Mouse (Mus musculus) midbrain, embryonic 14.5 days (tissue): ENCODE results near the gene Cnot10. TPM values are rescaled to one million over a fixed set of nuclear protein-coding genes. Genes with fewer than 3 reads are reported as not detected.

Experiments used
- ATAC-seq: fragments of 200-750 bp; cut with Nextera tagmentation; 2 replicates; pipeline ENCODE4 v1.8.0; 2017; ENCODE audit warnings: moderate number of reproducible peaks, moderate library complexity; ENCODE audit not compliant: low FRiP score, low TSS enrichment
- DNase-seq: peaks from one replicate; pipeline ENCODE4 v3.0.0-alpha.2; 2015
- H3K27ac ChIP-seq: fragments of 300-500 bp; sonication (generic); replicated peaks from 2 replicates; pipeline ENCODE4 v1.5.1; 2014; ENCODE audit warnings: mild to moderate bottlenecking, low read depth, low read length, moderate library complexity
- H3K27me3 ChIP-seq: fragments of 300-500 bp; sonication (generic); 2 replicates; pipeline ENCODE4 v1.6.1; 2014; ENCODE audit warnings: low read length, control low read depth, mixed read lengths; ENCODE audit not compliant: control insufficient read depth, insufficient read depth
- H3K36me3 ChIP-seq: fragments of 300-500 bp; sonication (generic); 2 replicates; pipeline ENCODE4 v1.6.1; 2014; ENCODE audit warnings: low read length, control low read depth; ENCODE audit not compliant: control insufficient read depth, insufficient read depth
- H3K4me1 ChIP-seq: fragments of 300-500 bp; sonication (generic); 2 replicates; pipeline ENCODE4 v1.6.1; 2014; ENCODE audit warnings: mild to moderate bottlenecking, antibody characterized with exemption, low read length, control low read depth; ENCODE audit not compliant: control insufficient read depth, insufficient read depth
- H3K4me2 ChIP-seq: fragments of 300-500 bp; sonication (generic); 2 replicates; pipeline ENCODE4 v1.6.1; 2014; ENCODE audit warnings: mild to moderate bottlenecking, low read length, moderate library complexity
- H3K4me3 ChIP-seq: fragments of 300-500 bp; sonication (generic); replicated peaks from 2 replicates; pipeline ENCODE4 v1.5.1; 2014; ENCODE audit warnings: low read depth, low read length
- H3K9ac ChIP-seq: fragments of 300-500 bp; sonication (generic); replicated peaks from 2 replicates; pipeline ENCODE4 v1.6.1; 2014; ENCODE audit warnings: mild to moderate bottlenecking, low read length, moderate library complexity
- H3K9me3 ChIP-seq: fragments of 300-500 bp; sonication (generic); 2 replicates; pipeline ENCODE4 v1.6.1; 2016; ENCODE audit warnings: low read length, control low read depth, mixed read lengths; ENCODE audit not compliant: control insufficient read depth
- WGBS: fragments of 180-500 bp; shearing (Covaris S2); extraction: QIAGEN DNeasy Blood & Tissue Kit; methylation state at CpG from one replicate; pipeline ENCODE4 v1.1.7; 2014; 5-methylcytosine and 5-hydroxymethylcytosine counted together
- polyA plus RNA-seq: library from polyadenylated mRNA; unstranded; fragments of >200 nt; fragmentation: Nextera tagmentation; extraction: Ambion mirVana; gene quantifications from 2 replicates; pipeline ENCODE4 v1.2.1, GENCODE M21; 2014

Gene Cnot10
- polyA plus RNA-seq, 1 experiment from 2014 or later, result 56.7 TPM

DNA sequence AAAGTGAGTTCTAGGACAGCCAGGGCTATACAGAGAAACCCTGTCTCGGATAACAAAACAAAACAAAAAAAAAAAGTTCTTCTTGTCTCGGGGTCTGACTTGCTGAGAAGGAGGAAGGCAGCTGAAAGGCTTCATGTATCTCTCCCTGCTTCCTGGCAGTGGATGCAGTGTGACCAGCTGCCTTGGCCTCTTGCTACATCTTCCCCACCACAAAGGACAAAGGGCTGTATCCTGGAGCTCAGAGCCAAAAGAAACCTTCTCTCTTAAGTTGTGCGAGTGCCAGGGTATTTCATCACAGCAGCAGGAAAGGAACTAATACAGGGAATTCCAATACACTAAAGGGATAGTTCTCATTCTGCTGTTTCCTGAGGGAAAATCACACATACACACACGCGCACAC lies 38.6 kb upstream of the Cnot10 start:
- Histone ChIP-seq H3K4me1 (no peaks in the 10 kb centered on the region), H3K27ac (no peak overlapping the region), H3K4me3 (no peak overlapping the region), H3K9me3 (no peaks in the 10 kb centered on the region), H3K9ac (no peak overlapping the region), H3K27me3 (no peaks in the 10 kb centered on the region), H3K4me2 (no peak overlapping the region), H3K36me3 (no peaks in the 10 kb centered on the region)
- DNase-seq (no peak), ATAC-seq (no peak)
- WGBS, result 85% methylated on average over 5 of the region's 5 CpGs

DNA sequence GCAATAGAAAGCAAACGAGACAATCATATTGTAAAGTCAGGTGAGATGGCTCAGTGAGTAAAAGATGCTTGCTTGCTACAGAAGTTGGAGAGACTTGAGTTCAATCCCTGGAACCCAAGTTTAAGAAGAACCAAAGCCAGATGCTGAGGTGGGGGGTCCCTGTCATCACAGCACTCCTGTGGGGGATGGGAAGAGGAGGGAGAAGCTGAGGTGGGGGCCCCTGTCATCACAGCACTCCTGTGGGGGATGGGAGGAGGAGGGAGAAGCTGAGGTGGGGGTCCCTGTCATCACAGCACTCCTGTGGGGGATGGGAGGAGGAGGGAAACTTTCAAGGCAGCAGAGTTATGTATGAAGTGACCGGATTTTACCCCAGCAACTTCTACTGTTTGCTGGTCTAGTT lies 33.6 kb upstream of the Cnot10 start:
- peak overlapping the region; percentile 58 for H3K4me2 ChIP-seq

DNA sequence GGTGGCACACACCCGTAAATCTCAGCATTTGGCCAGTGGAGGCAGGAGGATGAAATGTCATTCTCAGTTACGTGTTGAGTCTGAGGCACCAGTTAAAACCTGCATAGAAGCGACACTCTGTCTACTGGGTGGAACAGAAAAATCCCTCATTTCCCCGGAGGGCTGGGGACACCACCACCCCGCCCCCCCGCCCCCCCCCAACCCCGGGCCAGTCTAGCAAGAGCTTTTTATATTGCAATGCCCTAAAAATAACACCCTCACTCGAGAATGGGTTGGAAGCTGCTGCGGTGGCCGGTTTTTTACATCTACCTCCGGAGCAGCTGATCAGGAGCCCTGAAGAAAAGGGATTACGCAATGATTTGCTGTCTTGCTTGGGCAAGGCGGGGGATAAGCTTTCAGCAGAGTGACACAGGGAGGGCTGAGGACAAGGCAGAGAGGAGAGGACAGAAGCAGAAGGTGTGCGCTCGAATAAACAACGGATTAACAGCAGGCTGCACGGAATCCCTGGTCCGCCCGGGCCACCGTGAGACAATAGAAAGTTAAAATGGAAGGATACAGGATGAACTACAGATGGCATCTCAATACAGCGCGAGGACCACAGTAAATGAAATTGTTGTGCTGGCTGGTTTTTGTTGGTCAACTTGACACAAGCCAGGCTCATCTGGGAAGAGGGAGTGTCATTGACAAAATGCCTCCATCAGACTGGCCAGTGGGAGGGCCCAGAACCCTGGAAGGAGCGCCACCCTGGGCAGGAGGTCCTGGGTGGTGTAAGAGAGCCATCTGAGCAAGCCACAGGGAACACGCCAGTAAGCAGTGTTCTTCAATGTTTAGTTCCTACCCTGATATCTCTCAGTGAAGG lies 32.9 kb upstream of the Cnot10 start:
- Histone ChIP-seq H3K4me3 (peak overlapping the region; percentile 35), H3K27ac (peak overlapping the region; percentile 88), H3K36me3 (no peaks in the 10 kb centered on the region), H3K27me3 (no peaks in the 10 kb centered on the region), H3K9ac (peak overlapping the region; percentile 64), H3K4me1 (peaks cover 4% of the 10 kb centered on the region), H3K9me3 (no peaks in the 10 kb centered on the region), H3K4me2 (peak overlapping the region; percentile 58)
- DNase-seq, result peak; percentile 72
- peak; percentile 62; the same call in 1 of the 2 replicates for ATAC-seq
- whole genome bisulfite sequencing, result 3% methylated on average over 24 of the region's 24 CpGs

More for the DNA sequence above, 33.6 kb upstream of the Cnot10 start:
- Histone ChIP-seq H3K36me3 (no peaks in the 10 kb centered on the region), H3K4me1 (peaks cover 4% of the 10 kb centered on the region), H3K27me3 (no peaks in the 10 kb centered on the region), H3K9ac (peak overlapping the region; percentile 64; the same call in 1 of the 2 replicates), H3K9me3 (no peaks in the 10 kb centered on the region), H3K27ac (peak overlapping the region; percentile 88), H3K4me3 (peak overlapping the region; percentile 35)
- 56% methylated on average over 2 of the region's 2 CpGs for WGBS
- DNase-seq (no peak), ATAC-seq (no peak)

DNA sequence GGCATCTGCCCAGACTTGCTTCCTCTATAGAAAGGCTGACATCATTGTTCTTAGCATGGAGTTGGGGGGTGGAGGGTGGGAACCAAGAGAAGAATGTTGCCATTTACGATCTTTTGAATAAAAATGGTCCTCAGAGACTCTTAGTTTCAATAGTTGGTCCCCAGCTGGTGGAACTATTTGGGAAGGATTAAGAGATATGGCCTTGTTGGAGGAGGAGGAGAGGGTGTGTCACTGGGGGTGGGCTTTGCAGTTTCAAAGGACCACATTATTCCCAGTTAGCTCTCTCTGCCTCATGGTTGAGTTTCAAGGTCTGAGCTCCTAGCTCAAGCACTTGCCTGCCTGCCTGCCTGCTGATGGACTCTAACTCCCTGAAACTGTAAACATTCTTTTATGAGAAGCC lies 32.0 kb upstream of the Cnot10 start:
- Histone ChIP-seq H3K36me3 (no peaks in the 10 kb centered on the region), H3K4me1 (peaks cover 4% of the 10 kb centered on the region), H3K4me3 (no peak overlapping the region), H3K9ac (no peak overlapping the region), H3K4me2 (no peak overlapping the region), H3K27ac (no peak overlapping the region), H3K27me3 (no peaks in the 10 kb centered on the region), H3K9me3 (no peaks in the 10 kb centered on the region)
- no peak for ATAC-seq
- WGBS, result 33% methylated on average over 1 of the region's 1 CpGs
- DNase-seq, result peak; percentile 9

DNA sequence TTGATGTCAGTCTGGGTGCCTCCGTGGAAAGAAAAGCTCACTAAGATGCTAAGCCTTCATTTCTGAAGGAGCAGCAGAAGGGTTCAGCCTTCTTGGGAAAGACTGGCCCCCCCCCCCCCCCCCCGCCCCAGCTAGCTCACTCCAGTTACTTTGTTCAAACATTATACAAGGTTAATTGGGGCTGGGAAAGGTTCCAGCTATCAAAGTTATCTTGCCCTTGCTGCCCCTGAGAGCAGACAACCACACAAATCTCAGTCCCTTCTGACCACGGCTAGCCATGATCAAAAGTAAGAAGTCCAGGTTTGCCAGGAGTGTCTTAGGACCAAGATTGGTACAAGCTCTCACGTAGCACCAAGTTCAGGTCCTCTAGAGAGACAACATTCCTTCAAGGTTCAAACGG lies 29.0 kb upstream of the Cnot10 start:
- H3K36me3 ChIP-seq, result no peaks in the 10 kb centered on the region
- H3K27ac ChIP-seq, result no peak overlapping the region
- no peaks in the 10 kb centered on the region for H3K27me3 ChIP-seq
- ATAC-seq, result no peak
- no peaks in the 10 kb centered on the region for H3K9me3 ChIP-seq
- H3K9ac ChIP-seq, result no peak overlapping the region
- H3K4me1 ChIP-seq, result peaks cover 4% of the 10 kb centered on the region
- DNase-seq, result no peak
- no peak overlapping the region for H3K4me3 ChIP-seq
- WGBS, result 80% methylated on average over 5 of the region's 5 CpGs
- no peak overlapping the region for H3K4me2 ChIP-seq

DNA sequence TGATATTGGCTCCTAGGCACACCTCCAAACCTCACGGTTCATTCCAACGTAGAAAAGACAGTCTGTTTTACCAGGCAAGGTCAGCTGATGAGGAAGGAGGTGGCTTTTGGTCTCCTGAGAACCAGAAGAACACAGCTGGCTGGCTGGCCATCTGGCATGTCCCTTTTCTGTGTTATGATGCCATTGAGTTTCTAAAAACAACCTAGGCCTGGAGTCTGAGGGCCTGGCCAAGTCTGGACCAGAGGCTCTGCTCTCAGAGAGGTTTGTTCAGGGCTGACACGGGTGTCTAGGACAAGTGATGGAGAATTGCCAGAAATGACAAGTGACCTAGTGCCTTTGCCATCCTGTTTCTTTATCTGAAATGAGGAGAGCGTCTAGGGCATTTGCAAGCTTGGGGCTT lies 28.1 kb upstream of the Cnot10 start:
- Histone ChIP-seq H3K27me3 (no peaks in the 10 kb centered on the region), H3K4me3 (no peak overlapping the region), H3K9me3 (no peaks in the 10 kb centered on the region), H3K4me1 (peaks cover under 1% of the 10 kb centered on the region; the same call in 1 of the 2 replicates), H3K27ac (no peak overlapping the region), H3K36me3 (no peaks in the 10 kb centered on the region), H3K4me2 (no peak overlapping the region), H3K9ac (no peak overlapping the region)
- no peak for ATAC-seq
- 88% methylated on average over 4 of the region's 4 CpGs for WGBS
- no peak for DNase-seq

DNA sequence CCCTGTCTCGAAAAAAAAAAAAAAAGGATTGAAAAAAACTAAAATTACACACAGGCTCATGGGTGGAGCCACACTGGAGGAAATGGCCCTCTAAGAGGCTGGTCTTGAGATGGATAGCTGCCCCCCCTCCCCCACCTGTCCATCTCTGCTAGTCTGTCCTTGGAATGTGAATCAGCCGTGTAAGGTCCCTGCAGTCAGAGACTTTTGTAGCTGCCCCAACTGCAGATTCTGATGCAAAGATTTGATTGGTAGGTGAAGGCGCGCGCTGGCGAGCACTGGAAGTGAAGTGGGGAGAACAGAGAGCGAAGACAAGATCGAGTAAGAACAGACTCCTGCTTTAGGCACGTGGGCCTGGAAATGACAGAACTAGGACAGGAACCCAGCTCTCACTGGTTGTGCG lies 26.9 kb upstream of the Cnot10 start:
- WGBS, result 89% methylated on average over 10 of the region's 10 CpGs
- Histone ChIP-seq H3K27ac (no peak overlapping the region), H3K4me2 (no peak overlapping the region), H3K27me3 (no peaks in the 10 kb centered on the region), H3K9me3 (no peaks in the 10 kb centered on the region), H3K4me3 (no peak overlapping the region), H3K4me1 (peaks cover 3% of the 10 kb centered on the region; the same call in 1 of the 2 replicates), H3K9ac (no peak overlapping the region), H3K36me3 (no peaks in the 10 kb centered on the region)
- ATAC-seq, result no peak
- DNase-seq, result no peak

DNA sequence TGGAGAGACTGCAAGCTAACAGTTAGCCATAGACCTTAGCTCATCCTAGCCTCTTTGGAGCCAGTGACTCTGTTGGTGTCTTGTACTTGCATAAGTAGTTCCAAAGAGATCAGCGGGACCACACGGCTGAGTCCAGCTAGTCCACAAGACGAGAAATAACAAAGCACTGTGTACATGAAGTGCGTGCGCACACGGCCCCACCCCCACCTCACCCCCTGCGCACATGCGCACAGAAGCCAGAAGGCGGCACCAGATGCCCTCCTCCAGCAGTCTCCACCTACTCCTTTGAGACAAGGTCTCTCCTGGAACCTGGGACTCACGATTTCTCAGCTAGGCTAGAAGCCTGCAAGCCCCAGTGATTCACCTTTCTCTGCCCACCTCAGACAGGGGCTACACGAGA lies 23.8 kb upstream of the Cnot10 start:
- WGBS, result 86% methylated on average over 11 of the region's 11 CpGs
- ATAC-seq (no peak), DNase-seq (no peak)
- Histone ChIP-seq H3K27ac (no peak overlapping the region), H3K9ac (no peak overlapping the region), H3K27me3 (no peaks in the 10 kb centered on the region), H3K4me1 (peaks cover 23% of the 10 kb centered on the region), H3K4me2 (no peak overlapping the region), H3K9me3 (no peaks in the 10 kb centered on the region), H3K4me3 (no peak overlapping the region), H3K36me3 (no peaks in the 10 kb centered on the region)

DNA sequence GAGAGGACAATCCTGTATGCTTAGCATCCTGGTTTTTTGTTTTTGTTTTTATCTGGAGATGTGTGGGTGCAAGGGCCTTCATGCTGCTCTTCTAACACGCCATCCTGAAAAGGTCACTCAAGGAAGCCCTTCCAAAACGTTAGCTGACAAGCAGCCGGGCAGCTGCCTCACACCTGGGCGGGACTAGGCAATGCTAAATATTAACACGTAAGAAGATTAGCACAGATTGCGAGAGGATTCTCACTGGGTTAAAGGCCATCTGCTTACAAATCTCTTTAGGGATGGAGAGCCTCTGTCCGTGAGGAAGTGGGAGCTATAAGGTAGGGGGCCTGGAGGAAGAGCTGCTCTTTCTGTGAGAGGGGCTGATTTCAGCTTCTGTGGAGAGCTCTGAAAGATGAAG lies 22.0 kb upstream of the Cnot10 start:
- Histone ChIP-seq H3K4me3 (no peak overlapping the region), H3K36me3 (no peaks in the 10 kb centered on the region), H3K4me2 (no peak overlapping the region), H3K9ac (0 out of 2 replicates have a peak overlapping the region, but pooled peaks have one; percentile 16), H3K27ac (peak overlapping the region; percentile 86), H3K4me1 (peaks cover 23% of the 10 kb centered on the region), H3K27me3 (no peaks in the 10 kb centered on the region), H3K9me3 (no peaks in the 10 kb centered on the region)
- no peak for ATAC-seq
- no peak for DNase-seq
- whole genome bisulfite sequencing, result 26% methylated on average over 7 of the region's 7 CpGs
